Comparison of ENCODE assay signal across 17 mouse cellular contexts in the genomic region with DNA sequence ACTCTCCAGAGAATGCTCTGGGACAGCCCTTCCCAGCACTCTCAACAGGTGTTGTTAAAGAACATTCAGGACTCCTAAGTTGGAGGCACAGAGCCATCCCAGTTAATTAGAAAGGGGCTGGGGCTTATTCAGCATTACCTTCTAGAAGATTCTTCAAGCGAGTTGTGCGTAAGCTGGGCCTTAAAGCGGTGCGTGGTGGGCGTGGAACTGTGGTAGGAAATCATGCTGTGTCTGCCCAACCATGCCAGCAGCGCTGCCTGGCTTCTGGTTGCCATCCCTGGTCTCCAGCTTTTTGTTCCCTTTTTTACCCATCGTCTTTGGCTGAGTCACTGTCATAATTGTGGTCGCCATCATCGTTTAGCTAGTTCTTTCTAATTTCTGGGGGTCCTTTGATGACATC. TPM values are rescaled to one million over a fixed set of nuclear protein-coding genes. Genes with fewer than 3 reads are reported as not detected.
DNase-seq lines count a peak whose midpoint lies in the region; ATAC-seq and TF ChIP-seq lines count a peak whose summit lies in the region.
"Had no signal": no experiment of that assay in that cellular context is flagged by ENCODE, and none has a peak within 500 bp of the region (broad histone marks: within the 10 kb centered on the region; RNA-seq: fewer than 3 reads in every experiment).

No protein-coding gene starts in this region.

- no peak for TF ChIP-seq POLR2A in heart, adult 2 months (IDR thresholded peaks at IDR 0.05; ENCODE audit: insufficient read depth, low read depth, low read length)

- intact Hi-C loops in heart, adult 2 months (cut with DNase I): no loop called here
- intact Hi-C loops in left cerebral cortex, postnatal 10 days (cut with DNase I): no loop called here

- H3K36me3 ChIP-seq in heart, adult 2 months (ENCODE audit: control insufficient read depth, insufficient read depth, low read length): peaks cover 3% of the 10 kb centered on the region
- no peaks in the 10 kb centered on the region for H3K36me3 ChIP-seq in heart, embryonic 10.5 days
- H3K36me3 ChIP-seq: intestine, embryonic 15.5 days; limb, embryonic 15.5 days; midbrain, embryonic 13.5 days had no signal

- no peaks in the 10 kb centered on the region for H3K9me3 ChIP-seq in heart, embryonic 10.5 days
- H3K9me3 ChIP-seq: forebrain, embryonic 13.5 days; intestine, embryonic 15.5 days; limb, embryonic 15.5 days; midbrain, embryonic 13.5 days had no signal

- H3K4me3 ChIP-seq in heart, adult 2 months: peak overlapping the region; percentile 24
- H3K4me3 ChIP-seq in heart, embryonic 10.5 days: no peak overlapping the region
- H3K4me3 ChIP-seq in brown adipose tissue, adult 24 weeks (ENCODE audit: insufficient read depth, low read depth, low read length): peak overlapping the region; percentile 73
- H3K4me3 ChIP-seq: forebrain, embryonic 13.5 days; intestine, embryonic 15.5 days; limb, embryonic 15.5 days; midbrain, embryonic 13.5 days had no signal

- no peak overlapping the region for H3K9ac ChIP-seq in heart, adult 2 months (ENCODE audit: low read depth, low read length)
- H3K9ac ChIP-seq: forebrain, embryonic 13.5 days; intestine, embryonic 15.5 days; limb, embryonic 15.5 days; midbrain, embryonic 13.5 days had no signal

- TF ChIP-seq EP300 in heart, adult 2 months (IDR thresholded peaks at IDR 0.05; ENCODE audit: insufficient read depth, low read depth, low read length): no peak

- 0 out of 2 replicates have a peak, but pooled peaks cover 3% of the 10 kb centered on the region for H3K79me2 ChIP-seq in heart, adult 2 months (replicated peaks; ENCODE audit: control insufficient read depth, insufficient read depth, low read length)

- peak; percentile 25 to 33 for DNase-seq in heart, adult 2 months
- no peak for DNase-seq in heart, embryonic 10.5 days (ENCODE audit: low spot score)
- DNase-seq in monocyte, adult 2 months (ENCODE audit: low read depth in 1 of 2, low spot score in 2 of 2): peak; percentile 29 to 37
- peak; percentile 26 for DNase-seq in naive thymus-derived CD4-positive, alpha-beta T cell, adult 2 months (ENCODE audit: low read depth)
- DNase-seq in left cerebral cortex, postnatal 10 days (ENCODE audit: extremely low spot score in 1 of 2, low spot score in 2 of 2): no peak
- DNase-seq: thymus, adult 18-20 months had no signal

- peaks cover 29% of the 10 kb centered on the region for H3K4me1 ChIP-seq in heart, adult 2 months (ENCODE audit: control insufficient read depth, insufficient read depth, low read length)
- peaks cover 22% of the 10 kb centered on the region for H3K4me1 ChIP-seq in heart, embryonic 10.5 days
- H3K4me1 ChIP-seq in brown adipose tissue, adult 24 weeks (ENCODE audit: control insufficient read depth, insufficient read depth, insufficient read length, low read length): peaks cover 33% of the 10 kb centered on the region

- ATAC-seq in monocyte, adult 5-6 weeks (replicated peaks; ENCODE audit: insufficient number of reproducible peaks, low FRiP score, low TSS enrichment, poor library complexity, severe bottlenecking): no peak
- ATAC-seq in erythroid progenitor cell, adult 5-6 weeks (replicated peaks; ENCODE audit: low FRiP score, poor library complexity, severe bottlenecking): no peak
- ATAC-seq: forebrain, embryonic 13.5 days; intestine, embryonic 15.5 days; midbrain, embryonic 13.5 days had no signal

- no peak for TF ChIP-seq CTCF in heart, adult 2 months (IDR thresholded peaks at IDR 0.05)

- WGBS in heart, adult 2 months: 72% methylated on average over 9 of the region's 9 CpGs
- 88% methylated on average over 9 of the region's 9 CpGs for WGBS in heart, embryonic 10.5 days

- H3K27me3 ChIP-seq in heart, adult 2 months (ENCODE audit: control insufficient read depth, insufficient read depth, low read length): no peaks in the 10 kb centered on the region
- peaks cover 76% of the 10 kb centered on the region for H3K27me3 ChIP-seq in heart, embryonic 10.5 days (ENCODE audit: insufficient read depth, poor library complexity, severe bottlenecking)

- H3K27ac ChIP-seq in heart, adult 2 months: peak overlapping the region; percentile 77
- no peak overlapping the region for H3K27ac ChIP-seq in heart, embryonic 10.5 days
- H3K27ac ChIP-seq in brown adipose tissue, adult 24 weeks (replicated peaks; ENCODE audit: low read depth, low read length): peak overlapping the region; percentile 91
- H3K27ac ChIP-seq: forebrain, embryonic 13.5 days; intestine, embryonic 15.5 days; limb, embryonic 15.5 days; midbrain, embryonic 13.5 days had no signal

RNA-seq across cellular contexts. Expression of gene Pde2a, which starts 33.0 kb away (rescaled TPM):
- 10 to 100 TPM; 56.0 to 57.1 TPM for total RNA-seq in heart, adult 2 months (2021)
- polyA plus RNA-seq in heart, adult 2 months (2012; rRNA removed): 41.6 and 57.0 TPM in 2 replicates
- 1.6 and 12.0 TPM in 2 replicates for polyA plus RNA-seq in heart, embryonic 10.5 days (2016; fragmentation: Nextera tagmentation; extraction: Ambion mirVana)
- total RNA-seq in monocyte, adult 5-6 weeks (2017): 13.4 to 111 TPM (median 54.4 TPM) in 3 replicates
- 2.6 and 12.2 TPM in 2 replicates for polyA plus RNA-seq in brown adipose tissue, adult 24 weeks (2012; ENCODE audit: insufficient read depth, insufficient read length, missing spikeins)
- total RNA-seq in left cerebral cortex, postnatal 10 days (2021): 100 to 1,000 TPM; 294 to 295 TPM
- total RNA-seq in erythroid progenitor cell, adult 5-6 weeks (2015; ENCODE audit: low replicate concordance): 15.9 and 17.2 TPM in 2 replicates
- total RNA-seq in erythroid progenitor cell, adult 5-6 weeks (2017; ENCODE audit: low replicate concordance): 1.7 and 11.8 TPM in 2 replicates

RNA-seq across cellular contexts. Expression of gene Gm45837, which starts 43.8 kb away (rescaled TPM):
- total RNA-seq in heart, adult 2 months (2021): not detected
- polyA plus RNA-seq in heart, adult 2 months (2012; rRNA removed): not detected in 2 replicates
- 3.3 TPM in 1 of 2 replicates, not detected in the other for polyA plus RNA-seq in heart, embryonic 10.5 days (2016; fragmentation: Nextera tagmentation; extraction: Ambion mirVana)
- 8.9 to 28.8 TPM (median 12.5 TPM) in 3 replicates for total RNA-seq in monocyte, adult 5-6 weeks (2017)
- polyA plus RNA-seq in brown adipose tissue, adult 24 weeks (2012; ENCODE audit: insufficient read depth, insufficient read length, missing spikeins): 16.1 TPM in 1 of 2 replicates, not detected in the other
- 1 to 10 TPM; 1.1 to 1.8 TPM for total RNA-seq in left cerebral cortex, postnatal 10 days (2021)
- not detected in 2 replicates for total RNA-seq in erythroid progenitor cell, adult 5-6 weeks (2015; ENCODE audit: low replicate concordance)
- total RNA-seq in erythroid progenitor cell, adult 5-6 weeks (2017; ENCODE audit: low replicate concordance): 4.2 TPM in 1 of 2 replicates, not detected in the other
- polyA plus RNA-seq: embryonic facial prominence, embryonic 14.5 days; forebrain, embryonic 13.5 days; heart, embryonic 11.5 days; hindbrain, embryonic 11.5 days; midbrain, embryonic 13.5 days; neural tube, embryonic 14.5 days had no signal

Comparison
In these comparisons a context has a peak if more than half of its experiments do, and no peak if none do; other contexts are left out.
1. DNase-seq: peak in heart, adult 2 months (2 of 2), monocyte, adult 2 months (2 of 2) and naive thymus-derived CD4-positive, alpha-beta T cell, adult 2 months (single experiment); none in heart, embryonic 10.5 days (single experiment) and left cerebral cortex, postnatal 10 days (0 of 2).